Mouse (Mus musculus): ENCODE measurements around the gene Nol10.

DNA sequence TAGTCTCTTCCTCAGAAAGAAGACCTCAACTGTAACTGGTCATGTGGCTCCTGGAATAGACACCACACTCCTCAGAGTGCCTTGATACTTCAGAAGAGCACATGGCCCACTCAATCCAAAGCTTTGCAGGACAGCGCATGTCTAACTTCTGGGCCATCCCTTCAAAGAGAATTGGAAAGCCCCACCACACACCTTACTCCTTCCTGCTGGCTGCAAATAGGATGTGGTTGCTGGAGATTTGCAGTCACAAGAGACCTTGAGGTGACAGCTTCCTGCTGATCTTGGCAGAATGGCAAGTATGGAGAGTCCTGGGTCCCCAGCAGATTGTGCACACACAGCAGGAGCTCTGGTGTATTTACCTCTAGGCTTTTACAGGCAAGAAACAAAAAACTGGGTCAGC lies 123.1 kb downstream of the Nol10 start:
- no peak for TF ChIP-seq CTCF (IDR thresholded peaks at IDR 0.05; ENCODE audit: low read depth, low read length)
- TF ChIP-seq POLR2A (IDR thresholded peaks at IDR 0.05; ENCODE audit: borderline replicate concordance, low read depth, low read length): no peak

Data from bone marrow macrophage, adult 2 months (primary cell).